Mouse (Mus musculus): ENCODE results near the gene Lpar3.

DNA sequence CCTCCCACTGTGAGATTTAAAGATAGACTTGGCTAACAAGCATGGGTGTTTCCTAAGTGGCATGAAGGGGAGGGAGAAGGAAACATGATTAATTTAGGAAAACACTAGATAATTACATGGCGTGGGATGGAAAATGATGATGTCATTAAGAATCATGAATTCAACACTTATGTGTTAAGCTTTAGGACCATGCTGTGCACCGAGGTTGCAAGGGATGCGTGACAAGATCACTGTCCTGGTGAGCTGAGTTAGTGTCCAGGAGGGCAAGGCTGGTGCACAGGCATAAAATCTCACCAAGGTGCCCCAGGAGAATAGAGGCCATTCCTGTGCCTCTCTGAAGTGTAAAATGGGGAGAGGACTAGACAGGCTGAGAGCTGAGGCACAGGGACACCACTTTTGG is 21.3 kb upstream of the Lpar3 start:
- TF ChIP-seq FLI1 (IDR thresholded peaks at IDR 0.05; ENCODE audit: low read length) = no peak
- TF ChIP-seq GATA1 (IDR thresholded peaks at IDR 0.05; ENCODE audit: borderline replicate concordance, low read length) = no peak
